In the genomic region with DNA sequence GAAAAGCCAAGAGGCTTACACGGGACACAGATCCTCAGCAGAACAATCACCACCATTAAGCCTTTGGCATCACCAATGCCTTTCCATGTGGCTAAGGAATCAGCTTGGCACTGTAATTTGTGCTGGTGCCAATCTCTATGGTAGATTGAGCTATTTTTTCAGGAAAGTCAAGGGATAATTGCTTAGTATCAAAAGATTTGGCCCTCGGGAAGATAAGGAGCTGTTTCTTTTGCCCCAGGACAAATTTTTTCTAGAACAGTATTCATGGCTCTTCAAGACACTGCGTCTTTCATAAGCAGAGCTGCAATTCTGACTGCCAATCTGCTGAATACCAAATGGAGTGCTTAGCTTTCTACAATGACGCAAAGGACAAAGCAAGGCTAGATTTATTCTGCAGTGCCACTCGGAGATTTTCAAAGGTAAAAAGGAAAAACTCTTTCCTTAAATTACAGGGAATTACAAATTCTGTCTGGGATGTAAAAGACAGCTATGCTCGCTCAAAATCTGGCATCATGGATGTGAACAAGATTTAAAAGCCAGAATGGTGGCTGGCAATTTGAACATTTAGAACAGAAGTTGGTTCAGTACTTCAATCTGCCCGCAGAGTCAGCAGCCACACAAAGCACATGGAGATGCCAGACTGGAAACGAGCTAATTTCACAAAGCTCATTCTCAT, we compare ENCODE assay signal across 12 mouse cellular contexts. TPM values are rescaled to one million over a fixed set of nuclear protein-coding genes. Genes with fewer than 3 reads are reported as not detected.
A peak's percentile ranks its signal among the peaks of the same experiment; 100 is the strongest.
DNase-seq lines count a peak whose midpoint lies in the region; ATAC-seq lines count a peak whose summit lies in the region.
"Had no signal": no experiment of that assay in that cellular context is flagged by ENCODE, and none has a peak within 500 bp of the region (broad histone marks: within the 10 kb centered on the region; RNA-seq: fewer than 3 reads in every experiment).

No protein-coding gene starts in this region.

- no peaks in the 10 kb centered on the region for H3K27me3 ChIP-seq in forebrain, embryonic 11.5 days (ENCODE audit: control insufficient read depth, insufficient read depth, low read length)
- no peaks in the 10 kb centered on the region for H3K27me3 ChIP-seq in neural tube, embryonic 13.5 days
- H3K27me3 ChIP-seq: embryonic facial prominence, embryonic 13.5 days had no signal

- no peak overlapping the region for H3K9ac ChIP-seq in forebrain, embryonic 11.5 days (ENCODE audit: low read length)
- H3K9ac ChIP-seq in neural tube, embryonic 13.5 days = peak overlapping the region; percentile 38; the same call in 1 of the 2 replicates
- H3K9ac ChIP-seq: embryonic facial prominence, embryonic 13.5 days had no signal

- H3K4me2 ChIP-seq in forebrain, embryonic 11.5 days (ENCODE audit: low read depth, low read length, severe bottlenecking) = no peak overlapping the region
- H3K4me2 ChIP-seq in neural tube, embryonic 13.5 days = peak overlapping the region; percentile 35
- H3K4me2 ChIP-seq: embryonic facial prominence, embryonic 13.5 days had no signal

- H3K27ac ChIP-seq in forebrain, embryonic 11.5 days (ENCODE audit: low read depth, low read length) = peak overlapping the region; percentile 50
- H3K27ac ChIP-seq in neural tube, embryonic 13.5 days (replicated peaks) = peak overlapping the region; percentile 83
- H3K27ac ChIP-seq: embryonic facial prominence, embryonic 13.5 days had no signal

- 36% methylated on average over 8 of the region's 8 CpGs for WGBS in forebrain, embryonic 11.5 days
- WGBS in neural tube, embryonic 13.5 days = 21% methylated on average over 8 of the region's 8 CpGs

- no peaks in the 10 kb centered on the region for H3K36me3 ChIP-seq in forebrain, embryonic 11.5 days (ENCODE audit: control insufficient read depth, insufficient read depth, low read length)
- no peaks in the 10 kb centered on the region for H3K36me3 ChIP-seq in neural tube, embryonic 13.5 days

- peak; percentile 57 to 61 for DNase-seq in cerebellum, adult 18-20 months
- DNase-seq in forebrain, embryonic 11.5 days (ENCODE audit: low spot score) = no peak
- DNase-seq in layer of hippocampus, postnatal 14 days (ENCODE audit: low spot score in 2 of 2) = peak; percentile 60 to 93
- DNase-seq in lung, postnatal 4 days = no peak
- no peak for DNase-seq in adrenal gland, adult 8-10 months
- DNase-seq: heart, postnatal 14 days had no signal

- H3K9me3 ChIP-seq in forebrain, embryonic 11.5 days (ENCODE audit: control insufficient read depth, low read length) = no peaks in the 10 kb centered on the region
- no peaks in the 10 kb centered on the region for H3K9me3 ChIP-seq in neural tube, embryonic 13.5 days
- H3K9me3 ChIP-seq: embryonic facial prominence, embryonic 13.5 days had no signal

- ATAC-seq in forebrain, embryonic 11.5 days (replicated peaks; ENCODE audit: low FRiP score) = no peak
- ATAC-seq in neural tube, embryonic 13.5 days (ENCODE audit: low read depth) = no peak
- no peak for ATAC-seq in megakaryocyte, adult 5-6 weeks (ENCODE audit: poor library complexity, severe bottlenecking)
- ATAC-seq in monocyte, adult 5-6 weeks (replicated peaks; ENCODE audit: insufficient number of reproducible peaks, low FRiP score, low TSS enrichment, poor library complexity, severe bottlenecking) = no peak

- H3K4me1 ChIP-seq in forebrain, embryonic 11.5 days (replicated peaks; ENCODE audit: control insufficient read depth, insufficient read depth, low read length) = no peaks in the 10 kb centered on the region
- peaks cover 30% of the 10 kb centered on the region for H3K4me1 ChIP-seq in neural tube, embryonic 13.5 days (replicated peaks)

- no peak overlapping the region for H3K4me3 ChIP-seq in forebrain, embryonic 11.5 days (ENCODE audit: low read depth, low read length)
- H3K4me3 ChIP-seq in neural tube, embryonic 13.5 days = no peak overlapping the region
- H3K4me3 ChIP-seq: embryonic facial prominence, embryonic 13.5 days had no signal

RNA-seq across cellular contexts. Expression of a gene that starts 41.0 kb away (rescaled TPM):
- 0.37 TPM in 1 of 2 replicates, not detected in the other for polyA plus RNA-seq in forebrain, embryonic 11.5 days (2014; fragmentation: Nextera tagmentation; extraction: Ambion mirVana)
- total RNA-seq in layer of hippocampus, postnatal 14 days (2021) = under 1 TPM in 1 of 2 experiments, not detected in 1; 0.78 TPM
- polyA plus RNA-seq in neural tube, embryonic 13.5 days (2015; fragmentation: Nextera tagmentation; extraction: Ambion mirVana) = 1.3 TPM in 1 of 2 replicates, not detected in the other
- 1 to 10 TPM in 2 of 4 experiments, not detected in 2; 2.0 to 2.1 TPM for total RNA-seq in adrenal gland, adult 8-10 months (2022)
- not detected in 2 replicates for total RNA-seq in megakaryocyte, adult 5-6 weeks (2015)
- total RNA-seq in megakaryocyte, adult 5-6 weeks (2017) = not detected in 2 replicates
- total RNA-seq in monocyte, adult 5-6 weeks (2017) = not detected in 3 replicates
- total RNA-seq: liver, adult 2 months had no signal
- polyA plus RNA-seq: embryonic facial prominence, embryonic 13.5 days; liver, adult 2 months; small intestine, adult 2 months had no signal

RNA-seq across cellular contexts. Expression of a gene that starts 41.4 kb away (rescaled TPM):
- 15.1 and 15.5 TPM in 2 replicates for polyA plus RNA-seq in forebrain, embryonic 11.5 days (2014; fragmentation: Nextera tagmentation; extraction: Ambion mirVana)
- 10 to 100 TPM; 45.6 to 49.2 TPM for total RNA-seq in layer of hippocampus, postnatal 14 days (2021)
- polyA plus RNA-seq in neural tube, embryonic 13.5 days (2015; fragmentation: Nextera tagmentation; extraction: Ambion mirVana) = 16.1 and 22.5 TPM in 2 replicates
- total RNA-seq in adrenal gland, adult 8-10 months (2022) = 100 to 1,000 TPM in 1 of 4 experiments, 10 to 100 TPM in 3; 55.5 to 104 (median 76.0) TPM
- 123 and 142 TPM in 2 replicates for total RNA-seq in megakaryocyte, adult 5-6 weeks (2015)
- 23.6 and 45.8 TPM in 2 replicates for total RNA-seq in megakaryocyte, adult 5-6 weeks (2017)
- total RNA-seq in monocyte, adult 5-6 weeks (2017) = 26.9 to 70.4 TPM (median 29.2 TPM) in 3 replicates

RNA-seq across cellular contexts. Expression of a gene that starts 59.1 kb away (rescaled TPM):
- 0.80 and 2.1 TPM in 2 replicates for polyA plus RNA-seq in forebrain, embryonic 11.5 days (2014; fragmentation: Nextera tagmentation; extraction: Ambion mirVana)
- 1 to 10 TPM; 4.8 to 6.1 TPM for total RNA-seq in layer of hippocampus, postnatal 14 days (2021)
- polyA plus RNA-seq in neural tube, embryonic 13.5 days (2015; fragmentation: Nextera tagmentation; extraction: Ambion mirVana) = 7.3 and 13.3 TPM in 2 replicates
- total RNA-seq in adrenal gland, adult 8-10 months (2022) = 10 to 100 TPM in 1 of 4 experiments, 1 to 10 TPM in 3; 1.0 to 13.3 (median 5.6) TPM
- total RNA-seq in megakaryocyte, adult 5-6 weeks (2015) = 2.8 and 5.0 TPM in 2 replicates
- 0.81 TPM in 1 of 2 replicates, not detected in the other for total RNA-seq in megakaryocyte, adult 5-6 weeks (2017)
- 2.3 to 5.9 TPM in 2 of 3 replicates, not detected in the other for total RNA-seq in monocyte, adult 5-6 weeks (2017)

Comparison
In these comparisons a context has a peak if more than half of its experiments do, and no peak if none do; other contexts are left out.
1. DNase-seq: peak in cerebellum, adult 18-20 months (2 of 2) and layer of hippocampus, postnatal 14 days (2 of 2); none in forebrain, embryonic 11.5 days (single experiment), lung, postnatal 4 days (0 of 2) and adrenal gland, adult 8-10 months (single experiment).